20 mouse cellular contexts compared by ENCODE assay signal in the genomic region with DNA sequence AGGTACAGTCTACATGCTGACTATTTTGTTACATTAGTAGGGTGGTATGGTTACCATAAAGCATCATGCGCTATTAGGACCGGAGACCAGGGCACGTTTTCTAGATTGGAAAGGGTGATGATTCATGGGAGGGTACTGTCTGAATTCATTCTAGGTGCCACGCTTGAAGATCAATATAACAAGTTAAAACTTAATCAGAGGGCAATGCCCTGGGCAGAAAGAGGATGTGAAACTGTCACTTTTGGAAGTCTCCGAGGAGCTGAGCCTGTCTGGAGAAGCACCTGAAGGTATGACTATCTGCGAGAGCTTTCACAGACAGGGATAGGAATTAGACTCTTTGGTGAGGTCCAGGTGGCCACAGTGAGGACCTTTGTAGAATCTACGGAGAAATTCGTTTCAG.
A peak's percentile ranks its signal among the peaks of the same experiment; 100 is the strongest.
DNase-seq lines count a peak whose midpoint lies in the region; ATAC-seq and TF ChIP-seq lines count a peak whose summit lies in the region.
"Had no signal": no experiment of that assay in that cellular context is flagged by ENCODE, and none has a peak within 500 bp of the region (broad histone marks: within the 10 kb centered on the region; RNA-seq: fewer than 3 reads in every experiment).

No protein-coding gene starts in this region.

- H3K4me1 ChIP-seq in liver, postnatal 0 days (ENCODE audit: insufficient read depth), result peaks cover 8% of the 10 kb centered on the region; the same call in 1 of the 2 replicates
- peaks cover 8 to 27% of the 10 kb centered on the region in 2 experiments for H3K4me1 ChIP-seq in CH12.LX (ENCODE audit: control insufficient read depth in 1 of 2, insufficient read depth in 2 of 2)
- H3K4me1 ChIP-seq in forebrain, embryonic 13.5 days, result no peaks in the 10 kb centered on the region
- H3K4me1 ChIP-seq: embryonic facial prominence, embryonic 12.5 days; heart, embryonic 10.5 days had no signal

- DNase-seq in liver, postnatal 0 days, result peak; percentile 13
- no peak for DNase-seq in liver
- DNase-seq in A20 (ENCODE audit: low read depth, low spot score), result peak; percentile 83
- peak; percentile 56 for DNase-seq in CH12.LX (ENCODE audit: extremely low read depth)
- DNase-seq in cerebellum, postnatal 36 days, result no peak
- DNase-seq: adrenal gland, postnatal 10 days; cerebellum, adult 11 months; cerebellum, adult 8-10 months; cerebellum, postnatal 14 days; forebrain, postnatal 0 days; gastrocnemius, postnatal 14 days; heart, postnatal 10 days; heart, postnatal 4 days had no signal

- TF ChIP-seq RAD21 in CH12.LX (IDR thresholded peaks at IDR 0.05; ENCODE audit: low read depth, low read length), result no peak

- no peak for TF ChIP-seq POLR2A in CH12.LX (IDR thresholded peaks at IDR 0.05; ENCODE audit: low read depth, low read length)

- ATAC-seq in liver, postnatal 0 days, result no peak
- peak; percentile 66; the same call in 1 of the 2 replicates for ATAC-seq in neutrophil, adult 5-6 weeks (ENCODE audit: extremely low read depth, insufficient number of reproducible peaks, low FRiP score, poor library complexity, severe bottlenecking)
- no peak for ATAC-seq in forebrain, embryonic 13.5 days
- ATAC-seq: CD4-positive, CD25-positive, alpha-beta regulatory T cell, adult 4 months; forebrain, postnatal 0 days; hindbrain, postnatal 0 days had no signal

- H3K4me2 ChIP-seq in liver, postnatal 0 days (ENCODE audit: low read depth, low read length), result no peak overlapping the region
- 0 out of 2 replicates have a peak overlapping the region, but pooled peaks have one; percentile 16 for H3K4me2 ChIP-seq in CH12.LX (ENCODE audit: insufficient read depth, low read depth, poor library complexity, severe bottlenecking)
- H3K4me2 ChIP-seq in forebrain, embryonic 13.5 days, result no peak overlapping the region
- H3K4me2 ChIP-seq: embryonic facial prominence, embryonic 12.5 days; hindbrain, embryonic 12.5 days had no signal

- no peak for TF ChIP-seq EP300 in liver, postnatal 0 days (IDR thresholded peaks at IDR 0.05; ENCODE audit: low read depth)
- peak; percentile 65 for TF ChIP-seq EP300 in CH12.LX (IDR thresholded peaks at IDR 0.05; ENCODE audit: low read length)

- no peaks in the 10 kb centered on the region for H3K79me2 ChIP-seq in CH12.LX (replicated peaks; ENCODE audit: control insufficient read depth, extremely low read depth, insufficient read depth, poor library complexity, severe bottlenecking)

- H3K27me3 ChIP-seq in liver, postnatal 0 days (ENCODE audit: insufficient read depth, low read length), result no peaks in the 10 kb centered on the region
- no peaks in the 10 kb centered on the region for H3K27me3 ChIP-seq in CH12.LX (replicated peaks)
- H3K27me3 ChIP-seq in forebrain, embryonic 13.5 days, result no peaks in the 10 kb centered on the region
- H3K27me3 ChIP-seq: embryonic facial prominence, embryonic 12.5 days; hindbrain, embryonic 12.5 days had no signal

- no peak overlapping the region for H3K27ac ChIP-seq in liver, postnatal 0 days (ENCODE audit: low read depth)
- no peak overlapping the region for H3K27ac ChIP-seq in CH12.LX (ENCODE audit: insufficient read depth, low read depth)
- H3K27ac ChIP-seq in forebrain, embryonic 13.5 days, result no peak overlapping the region
- H3K27ac ChIP-seq: embryonic facial prominence, embryonic 12.5 days; heart, embryonic 10.5 days; hindbrain, embryonic 12.5 days; hindbrain, postnatal 0 days had no signal

- no peaks in the 10 kb centered on the region for H3K36me3 ChIP-seq in liver, postnatal 0 days (replicated peaks; ENCODE audit: insufficient read depth, low read length)
- H3K36me3 ChIP-seq in CH12.LX (replicated peaks in 1 of 2; ENCODE audit: control insufficient read depth in 1 of 2, insufficient read depth in 1 of 2, low read length in 1 of 2), result no peaks in the 10 kb centered on the region
- 0 out of 2 replicates have a peak, but pooled peaks cover 2% of the 10 kb centered on the region for H3K36me3 ChIP-seq in forebrain, embryonic 13.5 days (ENCODE audit: poor library complexity, severe bottlenecking)
- H3K36me3 ChIP-seq: embryonic facial prominence, embryonic 12.5 days; heart, embryonic 10.5 days; hindbrain, embryonic 12.5 days had no signal

- 65% methylated on average over 8 of the region's 8 CpGs for WGBS in liver, postnatal 0 days (ENCODE audit: insufficient replicate concordance)
- 93% methylated on average over 8 of the region's 8 CpGs for WGBS in forebrain, embryonic 13.5 days

- H3K9me3 ChIP-seq in liver, postnatal 0 days (ENCODE audit: low read length), result peaks cover 11% of the 10 kb centered on the region
- peaks cover 17% of the 10 kb centered on the region for H3K9me3 ChIP-seq in CH12.LX (replicated peaks; ENCODE audit: low read length)
- peaks cover 10% of the 10 kb centered on the region for H3K9me3 ChIP-seq in forebrain, embryonic 13.5 days (replicated peaks)

- dilution Hi-C loops in CH12.LX (cut with MboI; ENCODE audit: extremely low pct_ligation_motif_present, extremely low pct_unique_long_range_greater_than_20kb, low sequenced_read_pairs), result no loop called here

- H3K9ac ChIP-seq in liver, postnatal 0 days (replicated peaks), result no peak overlapping the region
- no peak overlapping the region for H3K9ac ChIP-seq in CH12.LX (ENCODE audit: insufficient read depth, low read depth)
- H3K9ac ChIP-seq in forebrain, embryonic 13.5 days, result no peak overlapping the region
- H3K9ac ChIP-seq: embryonic facial prominence, embryonic 12.5 days; forebrain, postnatal 0 days; hindbrain, embryonic 12.5 days had no signal

- no peak overlapping the region for H3K4me3 ChIP-seq in liver, postnatal 0 days (ENCODE audit: low read depth, low read length)
- no peak overlapping the region for H3K4me3 ChIP-seq in CH12.LX (replicated peaks in 1 of 3; ENCODE audit: low read depth in 2 of 3, low read length in 2 of 3, poor library complexity in 1 of 3)
- H3K4me3 ChIP-seq in forebrain, embryonic 13.5 days, result no peak overlapping the region
- H3K4me3 ChIP-seq: embryonic facial prominence, embryonic 12.5 days; heart, embryonic 10.5 days; hindbrain, embryonic 12.5 days had no signal

- TF ChIP-seq CTCF in liver, postnatal 0 days (IDR thresholded peaks at IDR 0.05; ENCODE audit: low read depth), result no peak
- TF ChIP-seq CTCF in CH12.LX (conservative IDR thresholded peaks at IDR 0.05 in 1 of 2, IDR thresholded peaks at IDR 0.05 in 1 of 2; ENCODE audit: low read depth in 2 of 2, low read length in 2 of 2), result no peak

- in situ Hi-C loops in CH12.LX (cut with MboI; ENCODE audit: low pct_ligation_motif_present, low pct_unique_long_range_greater_than_20kb, low sequenced_read_pairs), result no loop called here

TF ChIP-seq in CH12.LX, 34 proteins besides CTCF, POLR2A, EP300 and RAD21:
- TF ChIP-seq IRF4 (IDR thresholded peaks at IDR 0.05; ENCODE audit: low read depth, low read length), result peak; percentile 82
- no peak for TF ChIP-seq HCFC1 (IDR thresholded peaks at IDR 0.05; ENCODE audit: low read depth, low read length)

Comparison
In these comparisons a context has a peak if more than half of its experiments do, and no peak if none do; other contexts are left out.
1. DNase-seq: peak in liver, postnatal 0 days (single experiment), A20 (single experiment) and CH12.LX (single experiment); none in liver (single experiment) and cerebellum, postnatal 36 days (0 of 2).